Mouse (Mus musculus) erythroid progenitor cell, adult 5-6 weeks (primary cell): ENCODE measurements at regions not wholly inside any gene's neighbourhood (a gene's known extent, or its start where the extent isn't known, plus 50 kb on each side); places are given as distances from the start of the nearest gene placed in this dataset.

Experiments used
- ATAC-seq: replicated peaks from 2 replicates; pipeline ENCODE4 v1.8.0; 2016; ENCODE audit warnings: moderate number of reproducible peaks, mild to moderate bottlenecking, moderate TSS enrichment, inconsistent platforms; ENCODE audit not compliant: poor library complexity, low FRiP score, severe bottlenecking

- ATAC-seq, result no peak
These were observed 268.2 kb upstream of the Zmiz1 start for GRCm38 (mm10) chr14:25190680-25191270.

GRCm38 (mm10) chr14:25196820-25197219 is 262.2 kb upstream of the Zmiz1 start:
- ATAC-seq, result no peak

- no peak for ATAC-seq
These were observed 259.1 kb upstream of the Zmiz1 start for GRCm38 (mm10) chr14:25199900-25200299.

- ATAC-seq, result no peak
These were observed 258.3 kb upstream of the Zmiz1 start for GRCm38 (mm10) chr14:25200656-25201179.

- no peak for ATAC-seq
These were observed 256.7 kb upstream of the Zmiz1 start for GRCm38 (mm10) chr14:25202312-25202711.

- no peak for ATAC-seq
These were observed 254.9 kb upstream of the Zmiz1 start for GRCm38 (mm10) chr14:25204091-25204490.

- ATAC-seq, result no peak
These were observed 252.1 kb upstream of the Zmiz1 start for GRCm38 (mm10) chr14:25206855-25207254.

- ATAC-seq, result no peak
These were observed 251.6 kb upstream of the Zmiz1 start for GRCm38 (mm10) chr14:25207422-25207821.

GRCm38 (mm10) chr14:25208221-25209056 is 250.5 kb upstream of the Zmiz1 start:
- no peak for ATAC-seq

- no peak for ATAC-seq
These were observed 245.9 kb upstream of the Zmiz1 start for GRCm38 (mm10) chr14:25213056-25213455.

- ATAC-seq, result no peak
These were observed 235.9 kb upstream of the Zmiz1 start for GRCm38 (mm10) chr14:25223091-25223490.

GRCm38 (mm10) chr14:25225214-25225613 is 233.8 kb upstream of the Zmiz1 start:
- no peak for ATAC-seq

GRCm38 (mm10) chr14:25226155-25226839 is 232.7 kb upstream of the Zmiz1 start:
- no peak for ATAC-seq

- no peak for ATAC-seq
These were observed 232.0 kb upstream of the Zmiz1 start for GRCm38 (mm10) chr14:25226840-25227506.

GRCm38 (mm10) chr14:25228321-25229047 is 230.5 kb upstream of the Zmiz1 start:
- no peak for ATAC-seq

- ATAC-seq, result no peak
These were observed 229.4 kb upstream of the Zmiz1 start for GRCm38 (mm10) chr14:25229569-25229968.

GRCm38 (mm10) chr14:25231881-25232280 is 227.1 kb upstream of the Zmiz1 start:
- no peak for ATAC-seq

- no peak for ATAC-seq
These were observed 222.5 kb upstream of the Zmiz1 start for GRCm38 (mm10) chr14:25236421-25236973.

- ATAC-seq, result no peak
These were observed 219.5 kb upstream of the Zmiz1 start for GRCm38 (mm10) chr14:25239335-25239960.
